Mouse (Mus musculus): ENCODE results near the gene Tspan4.

The Tspan4 gene

GRCm38 (mm10) chr7:141461521-141462332, 13.3 kb upstream of the Tspan4 start:
- DNase-seq, result peak; percentile 61

- peak; percentile 64 for DNase-seq
Observed at GRCm38 (mm10) chr7:141462333-141462821, 12.7 kb upstream of the Tspan4 start.

GRCm38 (mm10) chr7:141463824-141464602, 11.0 kb upstream of the Tspan4 start:
- peak; percentile 53 for DNase-seq

GRCm38 (mm10) chr7:141464603-141465201, 10.3 kb upstream of the Tspan4 start:
- peak; percentile 59 for DNase-seq

GRCm38 (mm10) chr7:141465388-141466044, 9.5 kb upstream of the Tspan4 start:
- DNase-seq, result peak; percentile 62

- peak; percentile 44 for DNase-seq
Observed at GRCm38 (mm10) chr7:141466045-141466394, 9.0 kb upstream of the Tspan4 start.

GRCm38 (mm10) chr7:141466607-141467148, 8.4 kb upstream of the Tspan4 start:
- peak; percentile 71 for DNase-seq

- DNase-seq, result peak; percentile 80
Observed at GRCm38 (mm10) chr7:141467230-141468030, 7.6 kb upstream of the Tspan4 start, which contains the start of gene Cd151. Gene Cd151, plus strand, starts transcription at chr7:141467392.

GRCm38 (mm10) chr7:141468164-141468521, 6.9 kb upstream of the Tspan4 start:
- no peak for DNase-seq

GRCm38 (mm10) chr7:141468522-141469211, 6.4 kb upstream of the Tspan4 start:
- peak; percentile 75 for DNase-seq

GRCm38 (mm10) chr7:141469352-141469751, 5.7 kb upstream of the Tspan4 start:
- DNase-seq, result no peak

GRCm38 (mm10) chr7:141469901-141470636, 5.0 kb upstream of the Tspan4 start:
- DNase-seq, result peak; percentile 61

GRCm38 (mm10) chr7:141470637-141470944, 4.4 kb upstream of the Tspan4 start:
- DNase-seq, result no peak

GRCm38 (mm10) chr7:141471236-141471635, 3.8 kb upstream of the Tspan4 start:
- DNase-seq, result no peak

GRCm38 (mm10) chr7:141472226-141472625, 2.8 kb upstream of the Tspan4 start:
- DNase-seq, result no peak

- peak; percentile 43 for DNase-seq
Observed at GRCm38 (mm10) chr7:141472763-141473162, 2.3 kb upstream of the Tspan4 start.

GRCm38 (mm10) chr7:141474160-141474559, 880 bp upstream of the Tspan4 start:
- DNase-seq, result no peak

GRCm38 (mm10) chr7:141475805-141476158, 742 bp downstream of the Tspan4 start:
- DNase-seq, result peak; percentile 57

- peak; percentile 78 for DNase-seq
Observed at GRCm38 (mm10) chr7:141476226-141476980, 1.4 kb downstream of the Tspan4 start.

GRCm38 (mm10) chr7:141476981-141477370, 1.9 kb downstream of the Tspan4 start:
- DNase-seq, result no peak
